Mouse (Mus musculus) lung, postnatal 4 days (tissue): ENCODE measurements around the gene Mical3.

Experiments used
- DNase-seq, 2 experiments: peaks; one replicate each; pipeline ENCODE4 v3.0.0; 2021

Gene Mical3

DNA sequence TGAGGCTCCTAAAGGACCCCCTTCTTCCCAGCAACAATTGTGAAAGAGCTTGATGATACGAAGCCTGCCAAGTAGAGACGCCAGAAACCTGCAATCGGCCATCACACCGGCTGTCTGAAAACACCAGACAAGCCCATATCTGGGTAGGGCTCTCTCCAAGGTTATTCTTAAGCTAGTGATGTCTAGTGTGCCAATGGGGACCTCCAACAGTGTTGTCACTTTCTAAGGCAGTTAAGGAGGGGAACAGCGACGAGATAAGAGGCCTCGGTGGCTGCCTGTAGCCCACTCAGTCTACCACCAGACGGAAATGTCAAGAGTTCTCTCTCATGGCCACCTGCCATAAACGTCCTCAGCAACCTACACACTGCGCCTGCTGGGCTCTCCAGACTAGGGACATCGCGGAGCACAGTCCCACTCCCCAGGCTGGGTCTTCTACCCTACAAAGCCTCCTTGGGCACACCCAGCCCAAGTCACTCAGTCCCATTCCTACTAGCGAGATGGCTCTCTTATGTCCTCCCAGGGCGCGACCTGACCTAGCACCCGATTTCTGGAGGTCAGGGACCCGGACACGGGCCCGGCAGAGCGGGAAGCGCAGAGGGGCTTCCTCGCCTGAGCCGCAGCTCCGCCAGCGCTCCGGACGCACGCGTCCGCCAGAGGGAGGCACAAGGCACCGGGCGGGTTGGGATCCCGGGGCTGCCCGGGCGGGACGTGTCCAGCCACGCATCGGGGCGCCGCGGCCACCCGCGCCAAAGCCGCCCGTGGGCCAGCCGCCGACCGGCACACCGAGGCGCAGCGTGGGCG is 21.4 kb downstream of the Mical3 start:
- peak; percentile 54 to 62 for DNase-seq

DNA sequence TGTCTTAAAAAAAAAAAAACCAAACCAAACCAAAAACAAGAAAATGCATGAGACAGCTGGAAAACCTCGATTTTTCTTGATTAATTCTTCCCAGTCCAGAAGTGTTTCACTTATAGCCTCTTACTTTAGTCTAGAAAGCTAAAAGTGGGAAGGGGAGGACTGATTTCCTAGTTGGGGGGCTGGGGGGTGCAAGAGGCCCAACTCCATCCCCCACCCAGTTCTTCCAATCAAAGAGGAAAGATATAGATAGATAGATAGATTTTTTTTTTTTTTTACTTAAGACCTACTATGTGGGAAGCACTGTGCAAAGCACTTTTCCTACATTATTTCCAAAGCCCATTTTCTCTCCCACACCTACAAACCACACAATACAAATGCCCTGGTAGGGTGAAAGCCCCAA is 22.7 kb downstream of the Mical3 start:
- no peak for DNase-seq

DNA sequence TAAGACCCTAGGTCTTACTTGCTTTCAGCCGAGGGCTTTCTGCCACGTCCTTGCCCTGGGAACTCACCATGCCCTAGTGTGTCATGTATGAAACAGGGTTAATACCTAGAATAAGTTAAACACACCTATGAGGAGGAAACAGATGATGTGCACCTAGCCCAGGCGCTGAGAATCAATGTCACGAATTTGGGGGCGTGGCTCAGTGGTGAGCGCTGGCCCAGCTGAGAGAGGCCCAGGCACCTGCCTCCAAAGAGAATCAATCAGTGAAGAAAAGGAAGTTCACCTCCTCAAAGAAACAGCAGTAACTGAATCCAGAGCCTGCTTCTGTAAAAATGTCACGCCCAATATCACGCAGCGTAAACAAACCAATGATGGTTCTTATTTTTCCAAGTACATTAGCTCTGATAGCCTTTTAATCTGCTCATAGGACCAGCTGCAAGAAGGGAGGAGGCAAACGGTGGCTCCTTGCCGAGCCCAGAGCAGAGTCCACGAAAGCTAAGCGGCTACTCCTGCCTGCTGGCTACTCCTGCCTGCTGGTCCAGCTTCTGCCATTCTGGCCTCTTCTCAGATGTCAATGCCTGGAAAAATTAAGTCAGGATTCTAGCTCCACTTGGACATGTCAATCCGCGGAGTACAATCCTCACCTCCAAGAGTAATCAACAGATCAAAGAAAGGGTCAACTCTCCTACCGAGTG is 23.9 kb downstream of the Mical3 start:
- DNase-seq: peak in 1 of 2 experiments; percentile 59

DNA sequence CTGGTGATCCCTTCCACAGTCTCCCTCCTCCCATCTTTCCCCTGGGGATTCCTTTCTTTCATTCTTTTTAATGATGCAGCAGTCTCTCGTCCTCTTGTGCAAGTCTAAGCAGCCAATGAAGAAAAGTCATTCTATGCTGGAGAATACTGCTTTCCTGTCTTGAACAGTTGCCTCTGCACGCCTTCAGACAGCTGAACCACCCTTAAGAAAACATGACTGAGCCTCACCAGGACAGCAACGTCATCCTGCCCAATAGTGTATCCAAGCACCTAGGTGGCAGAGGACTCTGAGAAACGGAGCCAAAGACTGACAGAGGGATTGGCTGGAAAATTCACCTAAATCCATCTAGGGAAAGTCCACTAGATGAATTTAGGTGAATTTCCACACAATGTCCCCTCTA is 25.1 kb downstream of the Mical3 start:
- DNase-seq: no peak

DNA sequence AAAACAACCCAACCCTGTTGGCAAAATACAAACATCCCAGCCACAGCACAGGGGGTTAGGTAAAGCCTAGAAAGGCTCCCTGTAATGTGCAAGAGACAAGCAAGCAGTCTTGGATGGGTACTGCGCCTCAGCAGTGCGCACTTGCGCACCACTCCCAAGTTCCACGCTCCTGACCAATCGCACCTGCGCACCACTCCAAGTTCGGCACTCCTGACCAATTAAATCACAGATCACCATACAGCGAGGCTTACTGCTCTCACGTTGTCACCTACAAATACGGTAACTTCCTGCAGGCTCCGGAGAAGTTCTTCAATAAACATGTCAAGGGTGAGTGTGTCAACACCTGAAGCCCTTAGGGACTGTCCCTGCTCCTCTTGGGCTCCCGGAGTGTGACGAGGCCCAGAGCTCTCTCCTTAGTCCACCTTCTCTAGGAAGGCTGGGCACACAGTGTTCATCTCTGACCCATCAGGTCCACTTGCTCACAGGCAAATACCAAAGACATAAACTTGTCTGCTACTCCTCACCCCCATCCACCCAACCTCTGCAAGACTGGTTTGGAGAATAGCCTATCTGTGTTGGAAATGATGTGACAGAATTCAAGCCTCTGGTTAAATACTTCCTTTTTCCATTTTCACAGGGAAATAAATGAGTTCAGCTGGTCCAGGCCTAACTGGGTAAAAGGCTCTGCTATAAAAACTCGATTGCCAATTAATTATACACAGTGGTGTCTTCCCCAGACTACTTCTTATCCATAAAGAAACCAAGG is 27.2 kb downstream of the Mical3 start:
- no peak for DNase-seq

DNA sequence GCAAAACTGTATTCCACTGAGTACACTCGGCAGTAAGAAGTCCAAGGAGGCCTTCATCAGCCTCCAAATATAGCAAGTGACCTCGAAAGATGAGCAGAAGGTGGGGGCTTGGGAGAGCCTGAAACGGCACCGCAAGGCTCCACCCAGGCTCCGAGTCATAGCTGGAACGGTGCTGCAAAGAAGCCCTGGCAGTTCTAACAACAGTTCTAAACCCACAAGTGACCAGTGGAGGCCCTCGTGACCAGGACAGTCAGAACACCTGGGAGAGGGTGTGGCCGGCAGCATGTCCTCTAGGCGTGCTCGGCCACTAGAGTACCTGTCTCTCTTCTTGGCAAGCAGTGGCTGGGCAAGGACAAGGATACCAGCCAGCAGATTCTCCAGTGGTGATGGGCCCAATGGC is 27.9 kb downstream of the Mical3 start:
- no peak for DNase-seq

DNA sequence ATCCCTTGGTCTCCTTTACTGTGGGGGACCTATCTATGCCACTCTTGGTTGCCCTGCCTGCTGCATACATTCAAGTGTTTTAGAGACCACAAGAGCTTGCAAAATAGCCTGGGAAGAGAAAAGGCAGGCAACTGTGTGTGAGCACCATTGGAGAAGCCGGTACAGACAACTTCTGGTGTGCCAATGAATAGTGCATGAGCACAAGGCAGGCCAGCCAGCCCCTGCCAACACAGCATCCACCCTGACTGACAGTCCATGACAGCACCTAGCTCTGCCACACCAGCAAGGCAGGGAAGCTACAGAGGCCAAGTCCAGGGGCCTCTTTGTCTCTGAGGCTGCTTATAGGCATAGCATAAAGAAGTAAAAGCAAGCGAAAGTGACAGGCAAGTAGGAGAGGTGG is 28.7 kb downstream of the Mical3 start:
- DNase-seq: no peak

DNA sequence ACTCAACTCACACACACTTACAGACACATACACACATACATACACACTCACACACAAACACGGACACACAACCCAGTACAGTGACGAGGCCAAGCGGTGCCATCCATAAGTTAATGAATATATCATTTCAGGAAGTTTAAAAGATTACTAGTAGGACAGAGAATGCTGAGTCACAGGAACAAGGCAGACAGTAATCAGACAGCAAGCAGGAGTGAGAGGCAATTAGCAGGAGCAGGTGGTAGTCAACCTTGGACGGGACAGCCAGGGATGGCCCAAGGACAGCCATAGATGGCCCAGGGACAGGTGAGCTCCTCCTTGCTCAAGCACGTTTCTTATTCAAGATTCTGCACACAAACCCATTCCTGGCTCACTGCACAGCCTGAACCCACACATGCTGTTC is 29.6 kb downstream of the Mical3 start:
- no peak for DNase-seq

DNA sequence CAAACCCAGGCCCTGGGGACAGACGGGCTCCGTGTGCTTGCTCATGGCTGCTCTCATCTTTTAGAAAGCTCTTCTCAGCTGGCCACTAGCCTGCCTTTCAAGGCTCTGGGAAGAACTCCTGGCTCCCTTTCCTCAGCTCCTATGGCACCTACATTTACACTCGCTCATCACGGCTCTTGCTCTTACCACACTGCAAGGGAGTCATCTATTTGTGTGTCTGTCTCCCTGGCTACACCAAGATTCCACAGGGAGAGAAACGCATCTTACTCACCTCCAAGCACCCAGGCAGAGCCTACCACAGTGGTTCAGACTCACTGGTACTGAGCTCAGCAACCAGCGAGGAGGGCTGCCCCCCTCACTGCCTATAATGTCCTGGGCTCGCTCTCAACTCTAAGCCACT is 31.0 kb downstream of the Mical3 start:
- no peak for DNase-seq

DNA sequence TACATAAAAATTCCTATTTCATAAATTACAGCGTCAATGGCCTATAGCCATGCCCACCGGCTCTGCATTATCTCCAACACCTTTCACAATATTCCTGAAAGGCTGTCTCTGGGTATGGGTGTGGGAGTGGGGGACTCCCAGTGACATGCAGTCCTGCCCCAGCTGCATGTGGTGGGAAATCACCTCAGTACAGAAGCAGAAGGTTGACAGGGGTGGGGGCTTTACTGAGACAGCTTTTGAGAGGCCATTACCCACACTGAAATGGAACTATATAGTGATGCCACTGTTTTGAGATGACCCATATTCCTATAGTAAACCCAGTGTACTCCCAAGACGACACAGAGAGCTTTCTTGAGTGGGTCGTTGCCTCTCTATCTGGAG is 31.6 kb downstream of the Mical3 start:
- no peak for DNase-seq

DNA sequence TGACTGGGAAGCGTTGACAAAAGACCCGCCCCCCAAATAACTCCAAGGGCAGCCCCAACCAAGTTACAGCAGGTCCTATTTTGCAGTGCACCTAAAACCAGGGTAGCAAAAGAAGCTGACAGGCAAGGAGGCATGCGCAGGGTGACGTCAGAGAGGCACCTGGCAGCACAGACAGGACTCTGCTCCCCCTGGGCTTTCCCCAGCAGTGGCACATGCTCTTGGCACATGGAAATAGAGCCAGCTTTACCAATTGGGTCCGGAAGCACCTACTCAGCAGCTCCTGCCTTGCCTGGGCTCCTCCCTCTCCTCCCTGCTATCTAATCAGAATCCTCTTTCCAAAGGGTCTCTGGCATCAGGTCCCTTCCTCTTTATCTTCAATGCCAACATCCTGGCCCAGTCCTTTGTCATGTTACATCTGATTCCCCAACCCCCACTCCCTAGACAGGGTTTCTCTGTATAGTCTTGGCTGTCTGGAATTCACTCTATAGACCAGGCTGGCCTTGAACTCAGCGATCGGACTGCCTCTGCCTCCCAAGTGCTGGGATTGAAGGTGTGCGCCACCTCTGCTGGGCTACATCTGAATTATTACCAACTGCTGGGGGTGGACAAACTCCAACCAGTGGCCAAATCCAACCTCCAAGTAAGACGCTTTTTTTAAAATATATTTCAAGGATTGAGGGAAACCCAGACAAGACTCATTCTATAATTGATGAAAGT is 32.1 kb downstream of the Mical3 start:
- DNase-seq: no peak

DNA sequence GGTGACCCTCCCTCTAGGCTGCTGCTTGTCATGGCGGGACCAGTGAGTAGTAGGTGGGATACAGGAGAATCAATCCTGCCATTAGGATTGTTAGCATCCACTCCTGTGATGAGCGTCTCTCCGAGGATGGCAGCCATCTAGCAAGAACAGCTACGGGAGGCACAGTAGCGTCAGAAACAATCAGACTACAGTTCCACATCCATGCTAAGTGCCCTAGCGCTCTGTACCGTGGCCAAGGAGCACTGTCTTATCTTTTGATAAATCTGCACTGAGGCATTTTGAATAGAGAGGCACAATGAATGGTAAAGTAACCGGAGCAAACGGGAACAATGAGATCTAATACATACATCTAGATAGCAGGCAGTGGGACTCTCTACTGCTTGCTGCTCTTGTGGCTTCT is 32.7 kb downstream of the Mical3 start:
- no peak for DNase-seq

DNA sequence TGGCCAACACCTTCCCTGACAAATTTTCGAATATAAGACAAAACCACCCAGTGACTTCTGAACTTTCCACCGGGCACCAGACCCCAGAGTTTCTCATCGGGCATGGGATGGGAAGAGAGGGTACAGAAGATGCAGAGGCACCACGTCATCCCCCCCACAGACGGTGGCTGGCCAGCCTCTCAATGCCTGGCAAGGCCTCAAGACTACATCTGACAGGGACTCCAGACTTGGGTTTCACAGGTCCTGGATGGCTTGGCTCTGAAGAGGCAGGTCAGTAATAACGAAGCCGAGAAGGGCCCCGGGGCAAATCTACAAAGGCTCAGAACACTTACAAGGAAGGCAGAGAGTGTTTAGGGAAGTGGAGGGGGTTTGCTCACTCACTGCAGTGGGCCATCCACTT is 33.9 kb downstream of the Mical3 start:
- no peak for DNase-seq

DNA sequence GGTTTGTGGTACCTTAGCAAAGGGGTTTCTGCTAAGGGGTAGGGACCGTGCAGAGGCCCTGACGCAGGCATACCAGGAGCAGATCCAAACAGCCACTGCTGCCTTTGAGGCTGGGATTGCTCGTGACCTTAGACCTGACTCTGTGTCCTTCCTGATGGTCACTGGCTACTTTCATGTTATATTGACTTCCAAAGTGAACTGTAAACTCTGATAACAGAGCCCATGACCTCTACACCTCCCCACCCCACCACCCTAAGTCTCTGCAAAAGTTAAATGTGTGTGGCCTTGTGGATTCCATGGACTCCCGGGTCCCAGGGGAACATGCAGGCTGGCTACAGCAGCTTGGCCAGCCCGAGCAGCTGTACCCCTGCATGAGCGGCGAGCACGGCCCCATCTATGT is 34.4 kb downstream of the Mical3 start:
- no peak for DNase-seq

DNA sequence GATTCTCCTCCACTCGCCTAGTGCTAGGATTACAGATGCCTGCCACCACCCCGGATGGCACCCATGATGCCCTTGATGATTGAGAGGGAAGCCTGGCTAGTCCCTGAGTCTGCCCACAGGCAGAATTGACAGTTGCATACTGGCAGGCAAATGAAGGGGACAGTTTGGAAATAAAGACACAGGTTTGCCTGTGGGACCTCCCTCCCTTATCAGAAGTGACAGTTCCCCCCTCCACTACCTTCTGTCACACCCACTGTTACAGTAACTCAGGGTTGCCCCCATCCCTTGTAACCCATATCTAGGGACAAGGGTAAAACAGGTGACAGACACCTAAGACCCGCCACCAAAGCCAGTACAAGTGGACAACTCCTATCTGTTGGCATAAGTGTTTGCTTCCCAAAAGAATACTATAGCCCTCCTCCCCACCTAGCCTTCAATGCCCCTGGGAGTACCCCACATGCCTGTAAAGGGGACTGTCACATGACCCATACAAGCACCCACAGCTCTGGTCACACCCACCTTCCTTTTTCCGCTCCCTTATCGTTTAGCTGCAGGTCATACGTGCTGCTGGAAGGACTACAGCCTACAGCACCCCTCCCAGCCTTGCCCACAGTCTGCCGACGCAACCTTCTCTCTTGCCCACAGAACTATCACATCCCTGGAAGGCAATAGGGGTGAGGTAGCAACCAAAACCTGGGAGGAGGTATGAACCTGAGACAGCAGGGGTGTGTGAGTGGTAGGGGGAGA is 37.0 kb downstream of the Mical3 start:
- no peak for DNase-seq

DNA sequence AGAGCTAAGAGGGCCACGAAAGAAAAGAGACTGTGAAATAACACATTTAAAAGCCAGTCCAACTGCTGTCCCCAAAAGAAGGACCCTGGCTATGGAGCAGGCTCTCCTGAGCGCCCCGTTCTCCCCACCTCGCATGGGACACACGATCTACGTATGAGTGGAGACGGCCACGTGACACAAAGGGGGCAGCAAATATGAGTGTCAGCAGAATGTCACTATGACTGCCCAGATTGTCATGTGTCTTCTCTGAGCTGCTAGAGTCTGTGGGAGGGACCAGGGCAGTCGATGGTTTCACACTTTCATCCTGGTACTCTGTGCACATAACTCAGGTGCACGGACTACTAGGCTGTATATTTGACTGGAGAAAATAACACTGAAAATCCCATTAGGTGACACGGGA is 40.0 kb downstream of the Mical3 start:
- DNase-seq: no peak

DNA sequence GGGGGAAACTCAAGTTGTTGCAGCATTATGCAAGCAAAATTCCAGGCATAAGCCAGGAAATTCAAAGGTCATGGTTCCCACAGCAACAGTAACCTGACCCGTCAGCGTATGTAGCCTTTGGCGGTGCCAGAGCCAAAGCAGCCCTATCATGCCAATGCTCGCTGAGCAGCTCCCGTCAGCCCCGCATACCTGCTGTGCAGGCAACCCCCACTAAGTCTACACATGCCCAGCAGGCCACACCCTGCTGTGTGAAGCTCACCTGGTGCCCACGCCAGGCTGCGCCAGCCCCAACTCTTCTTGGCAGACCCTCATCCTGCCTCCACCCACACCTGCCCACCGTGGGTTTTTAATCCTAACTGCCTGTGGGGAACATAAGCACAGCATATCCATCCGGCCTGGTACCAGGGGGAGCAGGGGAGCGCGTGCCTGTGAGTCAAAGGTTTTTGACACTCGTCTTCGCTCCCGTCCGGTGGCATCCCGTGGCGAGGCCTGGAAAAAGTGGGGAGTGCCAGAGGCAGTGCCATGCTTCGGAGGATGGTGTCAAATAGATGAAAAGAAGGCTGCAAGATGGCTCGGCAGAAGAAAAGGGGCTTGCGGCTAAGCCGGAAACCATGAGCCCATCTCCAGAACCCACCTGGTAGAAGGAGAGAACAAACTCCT is 43.1 kb downstream of the Mical3 start:
- peak; percentile 45 to 76 for DNase-seq

DNA sequence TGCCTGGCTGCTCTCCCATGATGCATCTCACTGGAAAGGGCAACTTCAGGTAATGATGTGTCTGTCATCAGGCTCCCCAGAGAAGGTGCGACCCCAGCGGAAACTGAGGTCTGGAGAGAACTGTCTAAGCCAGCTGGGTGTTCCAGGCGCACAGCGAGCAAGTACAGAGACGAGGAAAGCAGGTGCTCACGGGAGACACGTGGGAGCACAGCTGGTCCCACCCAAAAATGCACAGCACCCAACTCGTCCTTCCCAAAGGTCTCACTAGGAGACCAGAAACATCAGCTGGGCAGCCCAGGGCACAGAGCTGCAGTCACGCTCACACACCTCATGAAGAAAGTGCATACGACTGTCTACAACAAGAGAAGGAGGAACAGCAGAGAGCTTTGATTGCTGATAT is 43.7 kb downstream of the Mical3 start:
- DNase-seq: no peak

DNA sequence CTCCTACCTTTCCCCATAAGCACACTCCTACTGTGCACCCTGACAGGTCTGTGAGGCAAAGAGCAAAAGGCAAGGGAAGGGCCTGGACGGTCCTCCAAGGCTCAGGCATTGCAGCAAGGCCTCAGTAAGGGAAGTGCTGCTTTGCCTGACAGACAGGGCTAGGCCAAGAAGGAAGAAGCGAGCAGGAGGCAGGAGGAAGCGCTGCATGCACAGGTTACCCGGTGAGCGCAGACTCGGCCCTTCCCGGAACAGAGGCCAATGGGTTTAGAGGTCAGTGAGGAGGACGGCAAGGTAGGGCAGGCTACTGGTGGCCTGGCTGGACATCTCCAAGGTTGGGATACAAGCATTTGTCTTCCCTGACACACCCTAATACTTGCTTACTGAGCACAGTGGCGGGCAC is 44.6 kb downstream of the Mical3 start:
- no peak for DNase-seq

DNA sequence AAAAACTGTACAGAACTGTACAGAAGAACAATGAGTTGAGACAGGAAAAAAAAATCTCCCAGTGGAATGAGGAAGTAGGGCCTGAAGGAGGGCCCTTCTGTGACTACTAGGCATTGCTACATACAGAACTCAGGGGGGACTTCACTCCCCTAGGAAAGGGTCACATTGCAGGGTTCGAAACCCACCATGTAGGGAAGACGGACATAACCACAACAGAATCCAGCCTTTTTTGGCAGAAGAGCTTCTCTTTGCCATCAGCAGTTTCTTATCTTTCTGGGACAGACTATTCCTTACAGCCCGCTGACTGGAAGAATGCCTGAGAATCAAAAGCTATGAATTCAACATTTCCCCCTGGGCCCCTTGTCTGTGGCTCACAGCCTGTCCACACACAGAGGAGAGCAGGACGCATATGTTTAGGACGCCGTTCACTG is 46.7 kb downstream of the Mical3 start:
- peak in 1 of 2 experiments; percentile 42 for DNase-seq

DNA sequence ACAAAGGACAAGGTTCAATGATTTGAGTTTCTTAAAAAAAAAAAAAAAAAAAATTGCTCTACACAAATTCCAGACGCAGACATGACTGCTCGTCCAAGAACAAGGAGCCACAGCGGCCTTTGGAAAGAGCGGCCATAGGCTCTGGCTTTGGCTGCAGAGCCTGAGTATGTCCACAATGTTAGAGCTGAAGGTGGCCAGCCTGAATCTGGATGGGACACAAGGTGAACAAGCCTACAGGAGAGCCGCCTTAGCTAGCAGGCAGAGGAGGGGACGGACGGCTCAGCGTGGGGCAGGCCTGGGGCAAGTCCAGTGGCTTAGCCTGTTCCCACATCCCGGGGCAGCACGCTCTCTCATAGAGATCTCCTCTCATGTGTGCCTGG is 48.7 kb downstream of the Mical3 start:
- no peak for DNase-seq
